Mouse (Mus musculus) urinary bladder, postnatal 10 days (tissue): ENCODE results near the gene Exoc3l4.

Experiments used
- DNase-seq: peaks from one replicate; pipeline ENCODE4 v3.0.0; 2022; ENCODE audit warnings: low spot score

Exoc3l4 gene

DNA sequence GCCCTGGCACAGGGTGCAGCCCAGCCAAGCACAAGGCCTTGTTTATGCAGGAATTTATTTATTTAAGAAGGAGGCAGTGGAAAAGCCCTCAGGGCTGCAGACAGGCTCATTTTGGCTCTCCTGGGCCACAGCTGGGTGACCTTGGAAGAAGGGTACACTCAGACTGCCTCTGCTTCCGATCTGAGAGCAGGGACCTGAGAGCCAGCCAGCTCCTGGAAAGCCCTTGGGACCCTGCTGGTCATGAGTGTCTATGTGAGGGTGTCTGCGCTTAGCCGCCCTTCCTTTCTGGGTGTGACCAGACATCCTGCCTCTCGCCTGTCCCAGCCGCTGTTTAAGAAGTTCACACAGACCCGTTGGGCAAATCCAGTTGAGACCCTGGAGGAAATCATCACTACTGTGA lies 33.5 kb downstream of the Exoc3l4 start:
- no peak for DNase-seq

DNA sequence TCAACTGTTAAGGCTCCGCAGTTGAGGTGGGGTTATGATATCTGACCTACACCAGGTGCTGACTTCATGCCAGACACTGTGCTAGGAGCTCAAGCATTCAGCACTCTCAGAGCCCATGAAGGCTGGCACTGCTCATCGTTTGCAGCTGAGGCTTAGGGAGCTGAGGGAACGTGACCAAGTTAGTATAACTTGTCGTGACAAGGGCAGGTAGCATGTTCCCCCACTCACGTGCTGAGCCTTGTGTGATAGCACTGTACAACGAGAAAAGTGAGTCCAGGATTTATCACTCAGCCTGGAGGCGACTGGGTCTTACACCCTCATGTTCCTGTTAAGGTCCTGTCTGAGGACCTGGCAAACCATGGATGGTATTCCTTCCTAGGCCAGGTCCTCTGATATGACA lies 34.7 kb downstream of the Exoc3l4 start:
- DNase-seq = no peak

- no peak for DNase-seq
These were observed 37.2 kb downstream of the Exoc3l4 start for GRCm38 (mm10) chr12:111454021-111454420.

GRCm38 (mm10) chr12:111454543-111455280 lies 37.9 kb downstream of the Exoc3l4 start:
- DNase-seq = no peak

DNA sequence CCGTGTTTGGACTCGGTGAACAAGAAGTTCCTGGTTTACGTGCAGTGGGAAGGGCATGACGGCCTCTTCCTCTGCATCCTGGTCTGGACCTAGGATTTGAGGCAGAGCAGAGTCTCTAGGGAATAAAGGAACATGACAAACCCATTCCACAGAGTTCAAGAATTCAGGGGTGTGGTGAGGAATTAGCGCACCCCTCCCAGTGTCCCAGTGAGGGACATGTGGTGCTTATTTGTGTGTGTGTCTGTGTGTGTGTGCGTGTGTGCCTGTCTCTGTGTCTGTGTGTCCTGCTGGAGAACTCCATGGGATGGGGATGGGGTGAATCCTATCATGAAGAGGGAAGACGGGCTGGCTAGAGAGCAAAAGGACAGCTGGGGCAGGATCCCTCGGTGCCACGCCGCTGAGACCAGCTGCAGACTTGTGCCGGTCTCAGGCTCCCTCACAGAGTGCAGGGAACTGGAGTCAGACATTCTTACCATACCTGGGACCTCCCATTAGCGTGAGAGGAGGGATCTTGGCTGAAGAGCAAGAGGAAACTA lies 38.6 kb downstream of the Exoc3l4 start:
- no peak for DNase-seq

DNA sequence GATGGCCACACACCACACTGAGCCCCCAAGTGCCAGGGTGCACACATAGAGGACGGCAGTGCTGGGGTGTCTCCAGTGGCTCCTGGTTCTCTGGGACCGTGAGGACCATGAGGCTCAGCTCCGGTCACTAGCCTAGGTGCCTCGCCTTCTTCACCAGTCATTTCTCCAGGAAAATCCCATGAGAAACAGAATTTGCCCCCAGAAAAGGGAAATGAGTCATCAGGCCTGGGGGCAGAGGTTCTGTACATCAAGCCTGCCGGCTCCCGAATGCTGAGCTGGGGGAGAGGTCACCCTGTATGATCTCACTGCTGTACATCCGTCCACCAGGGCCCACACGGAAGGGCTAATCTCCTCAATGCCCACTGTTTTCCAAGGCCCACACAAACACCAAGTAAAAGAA lies 39.0 kb downstream of the Exoc3l4 start:
- no peak for DNase-seq

- no peak for DNase-seq
These were observed 40.9 kb downstream of the Exoc3l4 start for GRCm38 (mm10) chr12:111457742-111458141.

DNA sequence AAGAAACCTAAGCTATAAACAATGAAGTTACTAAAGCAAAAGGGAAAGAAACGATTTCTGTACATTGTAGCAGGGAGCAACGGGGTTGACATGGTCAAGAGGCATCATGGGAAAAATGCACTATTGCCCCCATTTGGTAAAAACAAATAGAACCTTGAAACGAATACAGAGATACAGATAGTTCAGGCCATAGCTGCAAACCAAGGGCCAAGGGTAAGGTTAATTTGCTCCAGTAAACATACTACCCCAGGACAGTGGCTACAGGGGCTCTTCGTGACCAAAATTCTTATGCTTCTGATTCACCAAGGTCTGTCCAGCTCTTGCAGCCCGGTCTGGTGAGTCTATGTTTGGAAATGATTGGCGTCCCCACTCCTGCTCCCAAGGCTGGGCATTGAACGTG lies 46.8 kb downstream of the Exoc3l4 start:
- no peak for DNase-seq

DNA sequence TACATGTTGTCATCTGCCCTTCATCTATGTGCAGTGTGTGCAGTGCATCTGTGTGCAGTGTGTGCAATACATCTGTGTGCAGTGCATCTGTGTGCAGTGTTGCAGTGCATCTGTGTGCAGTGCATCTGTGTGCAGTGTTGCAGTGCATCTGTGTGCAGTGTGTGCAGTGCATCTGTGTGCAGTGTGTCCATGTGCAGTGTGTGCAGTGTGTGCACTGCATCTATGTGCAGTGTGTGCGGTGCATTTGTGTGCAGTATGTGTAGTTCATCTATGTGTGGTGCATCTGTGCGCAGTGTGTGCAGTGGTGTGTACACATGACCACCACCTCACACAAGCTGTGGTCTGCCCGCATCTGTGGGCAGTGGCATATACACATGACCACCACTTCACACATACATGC lies 49.6 kb downstream of the Exoc3l4 start:
- DNase-seq = no peak

DNA sequence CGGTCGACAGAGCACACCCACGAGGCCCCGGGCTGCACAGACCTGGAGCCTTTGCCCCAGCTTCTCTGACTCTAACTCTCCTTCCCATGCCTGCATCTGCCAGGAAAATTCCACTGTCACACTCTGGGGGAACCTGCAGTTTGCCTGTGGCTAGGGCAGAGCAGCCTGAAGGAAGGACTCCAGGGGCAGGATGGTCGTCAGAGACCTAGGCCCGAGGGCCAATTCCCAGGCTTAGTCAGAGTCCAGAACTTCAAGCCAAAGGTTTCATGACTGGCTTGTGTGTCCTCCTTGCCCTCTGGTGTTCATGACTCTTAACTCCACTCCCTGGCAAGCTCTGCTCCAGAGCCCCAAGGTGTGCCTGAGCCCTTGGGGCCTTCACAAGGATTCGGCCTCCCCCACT lies 51.4 kb downstream of the Exoc3l4 start:
- DNase-seq = no peak

DNA sequence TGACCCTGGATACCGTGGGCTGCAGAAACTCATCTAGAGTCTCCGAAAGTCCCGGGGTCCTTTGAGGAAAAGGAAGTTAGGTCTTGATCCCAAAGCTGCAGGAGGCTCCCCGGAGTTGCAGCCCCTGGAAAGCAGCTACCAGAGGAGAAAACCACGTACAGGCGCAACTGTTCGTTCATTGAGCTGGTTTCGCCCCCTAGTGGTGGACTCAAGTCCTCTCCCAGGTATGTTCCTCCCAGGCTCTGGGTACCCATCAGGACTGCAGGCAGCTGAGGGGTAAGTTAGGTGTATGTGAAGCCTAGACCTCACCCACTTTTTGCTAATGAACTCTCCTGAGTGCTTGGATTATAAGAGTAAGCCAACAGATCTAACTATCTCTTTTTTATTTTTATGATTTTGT lies 52.7 kb downstream of the Exoc3l4 start:
- DNase-seq = no peak

DNA sequence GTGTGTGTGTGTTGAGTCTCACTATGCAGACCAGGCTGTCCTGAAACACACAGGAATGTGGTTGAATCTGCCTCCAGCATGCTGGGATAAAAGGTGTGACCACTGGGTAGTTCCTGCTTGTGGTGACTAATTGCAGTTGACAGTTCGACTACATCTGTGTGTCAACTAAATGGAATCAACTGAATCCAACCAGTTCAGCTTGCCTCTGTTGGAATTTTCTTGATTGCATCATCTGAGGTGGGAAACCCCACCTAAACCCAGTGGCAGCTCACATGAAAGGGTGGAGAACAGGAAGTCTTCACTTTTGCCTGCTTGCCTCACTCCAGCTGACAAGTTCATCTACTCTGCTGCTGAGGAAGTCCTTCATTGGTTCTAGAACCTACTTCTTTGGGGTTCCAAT lies 54.3 kb downstream of the Exoc3l4 start:
- no peak for DNase-seq

DNA sequence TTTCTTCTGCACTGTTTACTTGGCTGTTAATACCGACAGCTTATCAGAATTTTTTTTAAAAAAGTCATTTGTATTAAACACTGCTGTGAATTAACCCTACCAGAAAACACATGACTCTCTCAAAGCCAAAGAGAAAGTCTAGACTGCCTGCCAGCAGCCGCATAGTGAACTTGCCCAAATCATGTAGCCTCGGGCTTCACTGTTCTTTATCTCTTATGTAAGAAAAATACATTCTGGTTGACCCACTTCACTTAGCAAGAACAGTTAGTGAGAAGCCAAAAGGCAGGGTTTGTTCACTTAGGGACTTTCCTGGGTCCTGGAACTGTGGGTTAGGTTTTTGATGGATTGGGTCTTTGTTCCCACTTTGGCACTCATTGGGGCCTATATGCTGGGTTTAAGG lies 54.9 kb downstream of the Exoc3l4 start:
- no peak for DNase-seq

DNA sequence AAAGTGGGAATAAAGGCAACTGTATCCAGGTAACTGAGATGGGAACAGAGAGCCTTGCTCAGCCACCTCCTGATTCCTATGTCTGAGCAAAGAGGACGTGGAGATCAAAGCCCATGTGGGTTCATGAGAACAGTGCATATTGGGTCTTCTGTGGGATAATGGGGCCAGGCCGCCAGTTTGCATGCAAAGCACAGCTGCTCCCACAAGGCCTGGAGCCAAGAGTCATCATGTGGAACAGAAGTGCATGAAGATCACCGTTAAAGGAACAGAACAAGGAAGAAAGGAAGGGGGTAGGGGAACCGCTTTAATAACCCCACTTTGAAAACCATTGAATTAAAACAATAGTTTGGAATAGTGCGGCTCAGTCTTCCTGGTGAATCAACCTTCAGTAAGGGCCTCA lies 56.1 kb downstream of the Exoc3l4 start:
- no peak for DNase-seq

DNA sequence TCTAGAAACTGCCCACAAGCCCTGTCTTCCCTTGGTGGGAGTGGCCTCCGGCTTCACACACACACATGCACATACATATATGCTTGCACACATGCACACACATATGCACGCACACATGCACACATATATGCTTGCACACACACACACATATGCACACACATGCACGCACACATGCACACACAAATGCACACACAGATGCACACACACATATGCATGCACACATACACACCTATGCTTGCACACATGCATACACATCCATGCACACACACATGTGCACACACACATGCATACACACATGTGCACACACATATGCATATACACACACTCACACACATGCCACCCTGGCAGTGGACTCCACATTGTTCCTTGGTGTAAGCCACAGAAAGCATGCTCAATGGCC lies 57.6 kb downstream of the Exoc3l4 start:
- no peak for DNase-seq

- peak; percentile 45 for DNase-seq
These were observed 58.3 kb downstream of the Exoc3l4 start for GRCm38 (mm10) chr12:111474893-111475643.

GRCm38 (mm10) chr12:111478924-111479323 lies 62.1 kb downstream of the Exoc3l4 start:
- DNase-seq = no peak

DNA sequence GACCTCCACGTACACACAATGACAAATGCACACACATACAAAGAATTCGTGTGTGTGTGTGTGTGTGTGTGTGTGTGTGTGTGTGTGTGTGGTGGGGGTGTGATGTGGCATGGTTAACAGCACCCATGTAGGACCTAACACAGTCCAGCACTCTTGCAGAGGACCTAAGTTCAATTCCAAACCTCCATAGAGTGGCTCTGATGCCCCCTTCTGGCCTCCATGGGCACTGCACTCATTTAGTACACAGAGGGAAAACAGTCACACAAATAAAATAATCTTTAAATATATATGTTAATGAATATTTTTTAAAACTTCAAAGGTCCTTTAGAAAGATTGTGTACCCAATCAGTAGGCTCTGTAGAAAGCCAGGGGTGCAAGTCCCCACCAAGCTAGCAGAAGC lies 63.1 kb downstream of the Exoc3l4 start:
- DNase-seq = no peak
